In genomic region chr5:115161064-115161939, GRCm38 (mm10) we compare ENCODE assay signal across 9 mouse cellular contexts. TPM values are rescaled to one million over a fixed set of nuclear protein-coding genes. Genes with fewer than 3 reads are reported as not detected.
A peak's percentile ranks its signal among the peaks of the same experiment; 100 is the strongest.
DNase-seq lines count a peak whose midpoint lies in the region; ATAC-seq and TF ChIP-seq lines count a peak whose summit lies in the region.
"Had no signal": no experiment of that assay in that cellular context is flagged by ENCODE, and none has a peak within 500 bp of the region (broad histone marks: within the 10 kb centered on the region; RNA-seq: fewer than 3 reads in every experiment).

No protein-coding gene starts in this region.

- intact Hi-C loops in left cerebral cortex, postnatal 14 days (cut with DNase I) = loop anchor here (5.0 to 10.0 kb wide), 2 partner anchors 34 to 187 kb away; partner anchors contain the start of gene Hnf1a

- TF ChIP-seq EP300 in heart, postnatal 0 days (IDR thresholded peaks at IDR 0.05; ENCODE audit: low read depth) = peak; percentile 92

- peak; percentile 43 for DNase-seq in embryo, embryonic 11 days
- DNase-seq in embryo, embryonic 10.5 days (ENCODE audit: low spot score) = no peak
- no peak for DNase-seq in heart, postnatal 0 days (ENCODE audit: low spot score)
- no peak for DNase-seq in frontal cortex, postnatal 10 days (ENCODE audit: low spot score in 2 of 2)
- no peak for DNase-seq in left cerebral cortex, postnatal 14 days (ENCODE audit: low spot score in 2 of 2)

- TF ChIP-seq CTCF in heart, postnatal 0 days (IDR thresholded peaks at IDR 0.05; ENCODE audit: low read depth) = no peak

- H3K9ac ChIP-seq in heart, postnatal 0 days (replicated peaks; ENCODE audit: low read depth, low read length) = 0 out of 2 replicates have a peak overlapping the region, but pooled peaks have one; percentile 29
- peak overlapping the region; percentile 16; the same call in 1 of the 2 replicates for H3K9ac ChIP-seq in liver, embryonic 15.5 days

- H3K36me3 ChIP-seq in megakaryocyte, embryonic 14.5 days (replicated peaks; ENCODE audit: low read length) = no peaks in the 10 kb centered on the region
- no peaks in the 10 kb centered on the region for H3K36me3 ChIP-seq in heart, postnatal 0 days (replicated peaks; ENCODE audit: control insufficient read depth, insufficient read depth, low read length)
- H3K36me3 ChIP-seq in liver, embryonic 15.5 days (replicated peaks) = no peaks in the 10 kb centered on the region

- WGBS in heart, postnatal 0 days = 36% methylated on average over 13 of the region's 13 CpGs
- 22% methylated on average over 13 of the region's 13 CpGs for WGBS in liver, embryonic 15.5 days (ENCODE audit: insufficient replicate concordance)

- peak overlapping the region; percentile 46 for H3K4me3 ChIP-seq in megakaryocyte, embryonic 14.5 days (replicated peaks)
- H3K4me3 ChIP-seq in heart, postnatal 0 days (ENCODE audit: low read depth, low read length) = no peak overlapping the region
- no peak overlapping the region for H3K4me3 ChIP-seq in liver, embryonic 15.5 days (replicated peaks)

- ATAC-seq in megakaryocyte, adult 5-6 weeks (ENCODE audit: poor library complexity, severe bottlenecking) = no peak
- no peak for ATAC-seq in heart, postnatal 0 days (ENCODE audit: insufficient read depth, low read depth)
- ATAC-seq in liver, embryonic 15.5 days (ENCODE audit: insufficient read depth) = no peak
- ATAC-seq: inflammation-experienced regulatory T-cells, adult 6 months had no signal

- peaks cover 60% of the 10 kb centered on the region for H3K4me1 ChIP-seq in megakaryocyte, embryonic 14.5 days
- H3K4me1 ChIP-seq in heart, postnatal 0 days (ENCODE audit: control insufficient read depth, insufficient read depth) = peaks cover 18% of the 10 kb centered on the region; the same call in 1 of the 2 replicates
- H3K4me1 ChIP-seq in liver, embryonic 15.5 days (replicated peaks) = peaks cover 51% of the 10 kb centered on the region

- H3K4me2 ChIP-seq in heart, postnatal 0 days (ENCODE audit: low read depth, low read length) = peak overlapping the region; percentile 9; the same call in 1 of the 2 replicates
- peak overlapping the region; percentile 15; the same call in 1 of the 2 replicates for H3K4me2 ChIP-seq in liver, embryonic 15.5 days

- peak overlapping the region; percentile 82 for H3K27ac ChIP-seq in heart, postnatal 0 days (ENCODE audit: low read depth)
- H3K27ac ChIP-seq in liver, embryonic 15.5 days (replicated peaks) = no peak overlapping the region

- H3K27me3 ChIP-seq in megakaryocyte, embryonic 14.5 days (replicated peaks) = no peaks in the 10 kb centered on the region
- no peaks in the 10 kb centered on the region for H3K27me3 ChIP-seq in heart, postnatal 0 days (ENCODE audit: control insufficient read depth, insufficient read depth, low read length)
- H3K27me3 ChIP-seq in liver, embryonic 15.5 days = no peaks in the 10 kb centered on the region

- H3K9me3 ChIP-seq in megakaryocyte, embryonic 14.5 days = no peaks in the 10 kb centered on the region
- no peaks in the 10 kb centered on the region for H3K9me3 ChIP-seq in heart, postnatal 0 days (replicated peaks; ENCODE audit: control insufficient read depth, low read length)
- H3K9me3 ChIP-seq in liver, embryonic 15.5 days (replicated peaks) = no peaks in the 10 kb centered on the region

RNA-seq across cellular contexts. Expression of gene Mlec, which starts 3.3 kb away (rescaled TPM):
- 69.9 and 84.4 TPM in 2 replicates for polyA plus RNA-seq in megakaryocyte, embryonic 14.5 days (2012; ENCODE audit: insufficient read depth, low replicate concordance)
- 76.4 and 97.7 TPM in 2 replicates for total RNA-seq in megakaryocyte, adult 5-6 weeks (2015)
- 117 and 118 TPM in 2 replicates for total RNA-seq in megakaryocyte, adult 5-6 weeks (2017)
- total RNA-seq in heart, postnatal 0 days (2014; rRNA removed; ENCODE audit: low replicate concordance) = 68.4 and 74.8 TPM in 2 replicates
- 20.4 and 21.1 TPM in 2 replicates for polyA plus RNA-seq in heart, postnatal 0 days (2015; fragmentation: Nextera tagmentation; extraction: Ambion mirVana)
- polyA plus RNA-seq in liver, embryonic 15.5 days (2015; fragmentation: Nextera tagmentation; extraction: Ambion mirVana) = 23.7 and 29.6 TPM in 2 replicates
- total RNA-seq in left cerebral cortex, postnatal 14 days (2021) = 10 to 100 TPM; 67.9 to 77.9 TPM

RNA-seq across cellular contexts. Expression of gene Unc119b, which starts 26.5 kb away (rescaled TPM):
- 13.4 and 25.4 TPM in 2 replicates for polyA plus RNA-seq in megakaryocyte, embryonic 14.5 days (2012; ENCODE audit: insufficient read depth, low replicate concordance)
- 12.5 and 14.0 TPM in 2 replicates for total RNA-seq in megakaryocyte, adult 5-6 weeks (2015)
- 13.3 and 19.9 TPM in 2 replicates for total RNA-seq in megakaryocyte, adult 5-6 weeks (2017)
- total RNA-seq in heart, postnatal 0 days (2014; rRNA removed; ENCODE audit: low replicate concordance) = 17.0 and 25.9 TPM in 2 replicates
- 10.6 and 11.7 TPM in 2 replicates for polyA plus RNA-seq in heart, postnatal 0 days (2015; fragmentation: Nextera tagmentation; extraction: Ambion mirVana)
- 8.5 and 10.3 TPM in 2 replicates for polyA plus RNA-seq in liver, embryonic 15.5 days (2015; fragmentation: Nextera tagmentation; extraction: Ambion mirVana)
- total RNA-seq in left cerebral cortex, postnatal 14 days (2021) = 10 to 100 TPM; 23.4 to 28.1 TPM

RNA-seq across cellular contexts. Expression of gene Cabp1, which starts 32.9 kb away (rescaled TPM):
- 1.7 TPM in 1 of 2 replicates, not detected in the other for polyA plus RNA-seq in megakaryocyte, embryonic 14.5 days (2012; ENCODE audit: insufficient read depth, low replicate concordance)
- total RNA-seq in megakaryocyte, adult 5-6 weeks (2015) = not detected in 2 replicates
- not detected in 2 replicates for total RNA-seq in megakaryocyte, adult 5-6 weeks (2017)
- total RNA-seq in heart, postnatal 0 days (2014; rRNA removed; ENCODE audit: low replicate concordance) = 0.39 and 4.1 TPM in 2 replicates
- 0.78 and 0.96 TPM in 2 replicates for polyA plus RNA-seq in heart, postnatal 0 days (2015; fragmentation: Nextera tagmentation; extraction: Ambion mirVana)
- 0.13 and 0.18 TPM in 2 replicates for polyA plus RNA-seq in liver, embryonic 15.5 days (2015; fragmentation: Nextera tagmentation; extraction: Ambion mirVana)
- total RNA-seq in left cerebral cortex, postnatal 14 days (2021) = 100 to 1,000 TPM; 179 to 209 TPM
- polyA plus RNA-seq: inflammation-experienced regulatory T-cells, adult 6 months had no signal

RNA-seq across cellular contexts. Expression of gene Acads, which starts 42.2 kb away (rescaled TPM):
- 34.8 and 43.5 TPM in 2 replicates for polyA plus RNA-seq in megakaryocyte, embryonic 14.5 days (2012; ENCODE audit: insufficient read depth, low replicate concordance)
- total RNA-seq in megakaryocyte, adult 5-6 weeks (2015) = 13.5 and 15.2 TPM in 2 replicates
- total RNA-seq in megakaryocyte, adult 5-6 weeks (2017) = 13.0 and 17.4 TPM in 2 replicates
- total RNA-seq in heart, postnatal 0 days (2014; rRNA removed; ENCODE audit: low replicate concordance) = 266 and 288 TPM in 2 replicates
- polyA plus RNA-seq in heart, postnatal 0 days (2015; fragmentation: Nextera tagmentation; extraction: Ambion mirVana) = 208 and 211 TPM in 2 replicates
- polyA plus RNA-seq in liver, embryonic 15.5 days (2015; fragmentation: Nextera tagmentation; extraction: Ambion mirVana) = 49.8 and 53.6 TPM in 2 replicates
- total RNA-seq in left cerebral cortex, postnatal 14 days (2021) = 1 to 10 TPM; 5.9 to 6.8 TPM

Comparison
In these comparisons a context has a peak if more than half of its experiments do, and no peak if none do; other contexts are left out.
1. RNA of gene Cabp1, which starts 32.9 kb away (total RNA-seq): 179 to 209 TPM in left cerebral cortex, postnatal 14 days; 0.39 to 4.1 TPM in heart, postnatal 0 days and not detected in megakaryocyte, adult 5-6 weeks; every median in the first group is over 10 times any median in the second.